Mouse (Mus musculus) liver, embryonic 13.5 days (tissue): Measurements from ENCODE around the gene Hypm. TPM values are rescaled to one million over a fixed set of nuclear protein-coding genes. Genes with fewer than 3 reads are reported as not detected.

Experiments
- ATAC-seq: fragments of 200-750 bp; cut with Nextera tagmentation; 2 replicates; pipeline ENCODE4 v1.8.0; 2017; ENCODE audit warnings: low read depth, mild to moderate bottlenecking, moderate number of reproducible peaks, moderate library complexity
- DNase-seq: peaks from one replicate; pipeline ENCODE4 v3.0.0; 2022
- H3K27ac ChIP-seq: fragments of 300-500 bp; sonication (generic); 2 replicates; pipeline ENCODE4 v1.5.1; 2015; ENCODE audit warnings: moderate library complexity, mild to moderate bottlenecking, inconsistent platforms
- H3K27me3 ChIP-seq: fragments of 300-500 bp; sonication (generic); 2 replicates; pipeline ENCODE4 v1.6.1; 2015; ENCODE audit warnings: mild to moderate bottlenecking, inconsistent platforms
- H3K36me3 ChIP-seq: fragments of 300-500 bp; sonication (generic); 2 replicates; pipeline ENCODE4 v1.6.1; 2015; ENCODE audit warnings: mild to moderate bottlenecking, inconsistent platforms
- H3K4me1 ChIP-seq: fragments of 300-500 bp; sonication (generic); replicated peaks from 2 replicates; pipeline ENCODE4 v1.6.1; 2015; ENCODE audit warnings: inconsistent platforms
- H3K4me2 ChIP-seq: fragments of 300-500 bp; sonication (generic); 2 replicates; pipeline ENCODE4 v1.6.1; 2015; ENCODE audit warnings: inconsistent platforms, mild to moderate bottlenecking, moderate library complexity
- H3K4me3 ChIP-seq: fragments of 300-500 bp; sonication (generic); replicated peaks from 2 replicates; pipeline ENCODE4 v1.5.1; 2015; ENCODE audit warnings: mild to moderate bottlenecking, inconsistent platforms
- H3K9ac ChIP-seq: fragments of 300-500 bp; sonication (generic); 2 replicates; pipeline ENCODE4 v1.6.1; 2015; ENCODE audit warnings: mild to moderate bottlenecking, inconsistent platforms
- H3K9me3 ChIP-seq: fragments of 300-500 bp; sonication (generic); replicated peaks from 2 replicates; pipeline ENCODE4 v1.6.1; 2016; ENCODE audit warnings: inconsistent platforms
- WGBS: fragments of 180-500 bp; shearing (Covaris S2); methylation state at CpG from one replicate; pipeline ENCODE4 v1.1.7; 2015; ENCODE audit not compliant: insufficient replicate concordance; 5-methylcytosine and 5-hydroxymethylcytosine counted together
- polyA plus RNA-seq: library from polyadenylated mRNA; unstranded; fragments of >200 nt; fragmentation: Nextera tagmentation; extraction: Ambion mirVana; gene quantifications from 2 replicates; pipeline ENCODE4 v1.2.1, GENCODE M21; 2015

Gene Hypm
- polyA plus RNA-seq, result not detected in 2 replicates

- no peak for ATAC-seq
- WGBS, result 50% methylated on average over 3 of the region's 3 CpGs
- Histone ChIP-seq H3K27me3 (no peaks in the 10 kb centered on the region), H3K4me2 (no peak within 1 kb of the TSS), H3K9me3 (no peaks in the 10 kb centered on the region), H3K36me3 (no peaks in the 10 kb centered on the region), H3K4me1 (no peaks in the 10 kb centered on the region), H3K9ac (no peak within 1 kb of the TSS), H3K4me3 (no peak within 1 kb of the TSS), H3K27ac (no peak within 1 kb of the TSS)
- DNase-seq, result no peak
These were observed at the start of gene Hypm for GRCm38 (mm10) chrX:9846628-9847027. Hypm (plus strand) TSS chrX:9846928.

GRCm38 (mm10) chrX:9810101-9810500 is 36.6 kb upstream of the Hypm start:
- DNase-seq, result no peak
- WGBS, result 54% methylated on average over 1 of the region's 1 CpGs
- no peak overlapping the region for H3K4me2 ChIP-seq
- H3K9ac ChIP-seq, result no peak overlapping the region
- no peaks in the 10 kb centered on the region for H3K4me1 ChIP-seq
- H3K36me3 ChIP-seq, result no peaks in the 10 kb centered on the region
- no peaks in the 10 kb centered on the region for H3K27me3 ChIP-seq
- H3K4me3 ChIP-seq, result no peak overlapping the region
- no peaks in the 10 kb centered on the region for H3K9me3 ChIP-seq
- no peak for ATAC-seq
- no peak overlapping the region for H3K27ac ChIP-seq

GRCm38 (mm10) chrX:9812469-9812868 is 34.3 kb upstream of the Hypm start:
- Histone ChIP-seq H3K27ac (no peak overlapping the region), H3K9me3 (no peaks in the 10 kb centered on the region), H3K4me1 (no peaks in the 10 kb centered on the region), H3K27me3 (no peaks in the 10 kb centered on the region), H3K36me3 (no peaks in the 10 kb centered on the region), H3K4me3 (no peak overlapping the region), H3K9ac (no peak overlapping the region), H3K4me2 (no peak overlapping the region)
- ATAC-seq, result no peak
- no peak for DNase-seq

- ATAC-seq (no peak), DNase-seq (no peak)
- Histone ChIP-seq H3K9ac (no peak overlapping the region), H3K27me3 (no peaks in the 10 kb centered on the region), H3K27ac (no peak overlapping the region), H3K9me3 (no peaks in the 10 kb centered on the region), H3K36me3 (no peaks in the 10 kb centered on the region), H3K4me1 (no peaks in the 10 kb centered on the region), H3K4me3 (no peak overlapping the region), H3K4me2 (no peak overlapping the region)
- 57% methylated on average over 2 of the region's 2 CpGs for WGBS
These were observed 11.9 kb upstream of the Hypm start for GRCm38 (mm10) chrX:9834779-9835178.

- Histone ChIP-seq H3K9me3 (no peaks in the 10 kb centered on the region), H3K36me3 (no peaks in the 10 kb centered on the region)
These were observed 2.7 kb downstream of the Hypm start, which contains the start of gene H2al3 for GRCm38 (mm10) chrX:9849403-9849802. H2al3 (plus strand) TSS chrX:9849703.

GRCm38 (mm10) chrX:9861859-9862258 is 15.1 kb downstream of the Hypm start:
- Histone ChIP-seq H3K9ac (no peak overlapping the region), H3K36me3 (no peaks in the 10 kb centered on the region), H3K4me3 (no peak overlapping the region), H3K4me2 (no peak overlapping the region), H3K27me3 (no peaks in the 10 kb centered on the region), H3K27ac (no peak overlapping the region), H3K4me1 (no peaks in the 10 kb centered on the region), H3K9me3 (no peaks in the 10 kb centered on the region)
- DNase-seq, result no peak
- 73% methylated on average over 2 of the region's 2 CpGs for WGBS
- no peak for ATAC-seq

More at GRCm38 (mm10) chrX:9849403-9849802, 2.7 kb downstream of the Hypm start, which contains the start of gene H2al3:
- ATAC-seq (no peak), DNase-seq (no peak)
- Histone ChIP-seq H3K9ac (no peak within 1 kb of the TSS), H3K4me1 (no peaks in the 10 kb centered on the region), H3K4me2 (no peak within 1 kb of the TSS), H3K27me3 (no peaks in the 10 kb centered on the region), H3K27ac (no peak within 1 kb of the TSS), H3K4me3 (no peak within 1 kb of the TSS)
- 36% methylated on average over 1 of the region's 1 CpGs for WGBS

GRCm38 (mm10) chrX:9875519-9875918 is 28.8 kb downstream of the Hypm start:
- 56% methylated on average over 2 of the region's 2 CpGs for WGBS
- Histone ChIP-seq H3K4me2 (no peak overlapping the region), H3K9me3 (no peaks in the 10 kb centered on the region), H3K27me3 (no peaks in the 10 kb centered on the region), H3K4me3 (no peak overlapping the region), H3K4me1 (no peaks in the 10 kb centered on the region), H3K9ac (no peak overlapping the region), H3K36me3 (no peaks in the 10 kb centered on the region), H3K27ac (no peak overlapping the region)
- no peak for DNase-seq
- no peak for ATAC-seq

GRCm38 (mm10) chrX:9885322-9885721 is 38.6 kb downstream of the Hypm start, which contains the start of gene Sytl5:
Sytl5 (plus strand) TSS chrX:9885622.
- Histone ChIP-seq H3K4me2 (no peak within 1 kb of the TSS), H3K4me3 (no peak within 1 kb of the TSS), H3K27ac (no peak within 1 kb of the TSS), H3K36me3 (no peaks in the 10 kb centered on the region), H3K9ac (no peak within 1 kb of the TSS), H3K4me1 (no peaks in the 10 kb centered on the region), H3K27me3 (no peaks in the 10 kb centered on the region), H3K9me3 (no peaks in the 10 kb centered on the region)
- WGBS, result 31% methylated on average over 2 of the region's 2 CpGs
- ATAC-seq (no peak), DNase-seq (no peak)

Other genes starting within 250 kb of the Hypm start
- gene Dynlt3, start 183.9 kb upstream of the Hypm start, polyA plus RNA-seq, result 28.1 and 32.9 TPM in 2 replicates
- gene H2al3, start 2.8 kb downstream of the Hypm start, polyA plus RNA-seq, result not detected in 2 replicates
- gene Sytl5, start 38.7 kb downstream of the Hypm start, polyA plus RNA-seq, result 0.92 and 1.1 TPM in 2 replicates